Mouse (Mus musculus) ES-E14 (cell line): ENCODE data around the gene Cep162. TPM values are rescaled to one million over a fixed set of nuclear protein-coding genes. Genes with fewer than 3 reads are reported as not detected.

ENCODE experiments used
- DNase-seq: peaks from one replicate; pipeline ENCODE4 v3.0.0-alpha.2; 2013; ENCODE audit warnings: low read depth, low spot score
- H3K27ac ChIP-seq: 2 replicates; pipeline ENCODE4 v1.5.1; 2012; ENCODE audit warnings: low read depth, mild to moderate bottlenecking, low read length, moderate library complexity, mixed read lengths; ENCODE audit not compliant: poor library complexity, insufficient read depth, severe bottlenecking
- H3K36me3 ChIP-seq: 2 replicates; pipeline ENCODE4 v1.6.1; 2012; ENCODE audit warnings: mild to moderate bottlenecking, low read length, moderate library complexity, mixed read lengths; ENCODE audit not compliant: control insufficient read depth, poor library complexity, insufficient read depth, severe bottlenecking
- H3K4me1 ChIP-seq, 2 experiments: fragments of 150-350 bp in 1 of 2; sonication (generic) in 1 of 2; 2 replicates each; pipeline ENCODE4 v1.6.1; 2012; ENCODE audit warnings: low read length in 2 of 2, mild to moderate bottlenecking in 1 of 2, mixed read lengths in 1 of 2; ENCODE audit not compliant: control insufficient read depth in 2 of 2, insufficient read depth in 2 of 2, poor library complexity in 1 of 2
- H3K4me3 ChIP-seq, 2 experiments: fragments of 150-350 bp in 1 of 2; sonication (generic) in 1 of 2; 2 replicates each; pipeline ENCODE4 v1.5.1; 2012; ENCODE audit warnings: low read length in 2 of 2, low read depth in 1 of 2, mild to moderate bottlenecking in 1 of 2, mixed read lengths in 1 of 2; ENCODE audit not compliant: insufficient read depth in 1 of 2, poor library complexity in 1 of 2, severe bottlenecking in 1 of 2
- H3K9ac ChIP-seq: 2 replicates; pipeline ENCODE4 v1.6.1; 2012; ENCODE audit warnings: low read depth, mild to moderate bottlenecking, low read length, mixed read lengths; ENCODE audit not compliant: poor library complexity, insufficient read depth, severe bottlenecking
- H3K9me3 ChIP-seq: fragments of 150-350 bp; sonication (generic); 2 replicates; pipeline ENCODE4 v1.6.1; 2012; ENCODE audit warnings: low read depth, mild to moderate bottlenecking, low read length; ENCODE audit not compliant: control insufficient read depth, insufficient read depth
- CHD2 ChIP-seq: IDR thresholded peaks from 2 replicates; pipeline ENCODE4 v1.6.1; 2014; ENCODE audit warnings: mild to moderate bottlenecking, low read depth, low read length, inconsistent platforms
- HCFC1 ChIP-seq: IDR thresholded peaks from 2 replicates; pipeline ENCODE4 v1.6.1; 2012; ENCODE audit warnings: low read length, inconsistent platforms, borderline replicate concordance; ENCODE audit not compliant: insufficient read depth
- MAFK ChIP-seq: IDR thresholded peaks from 2 replicates; pipeline ENCODE4 v1.6.1; 2014; ENCODE audit warnings: mild to moderate bottlenecking, low read depth, low read length, inconsistent platforms; ENCODE audit not compliant: insufficient read depth
- ZC3H11A ChIP-seq: IDR thresholded peaks from 2 replicates; pipeline ENCODE4 v1.6.1; 2012; ENCODE audit warnings: low read depth, mild to moderate bottlenecking, inconsistent platforms, low read length, borderline replicate concordance
- ZNF384 ChIP-seq: IDR thresholded peaks from 2 replicates; pipeline ENCODE4 v1.6.1; 2012; ENCODE audit warnings: low read depth, low read length, inconsistent platforms
- in situ Hi-C, 2 experiments: fragments of 600-800 bp; cut with MboI; formaldehyde crosslinking; loops; one replicate each; pipeline ENCODE4 v1.15.1; 2025; ENCODE audit warnings: low sequenced_read_pairs in 2 of 2, inconsistent platforms in 1 of 2; ENCODE audit not compliant: unreplicated experiment in 2 of 2
- total RNA-seq: library from RNA; depleted of rRNA; stranded (reverse); fragments of 300-350 nt; gene quantifications from 2 replicates; pipeline ENCODE4 v1.2.3, GENCODE M21; 2012; rRNA removed

Cep162 gene
- total RNA-seq = 4.8 and 8.5 TPM in 2 replicates

DNA sequence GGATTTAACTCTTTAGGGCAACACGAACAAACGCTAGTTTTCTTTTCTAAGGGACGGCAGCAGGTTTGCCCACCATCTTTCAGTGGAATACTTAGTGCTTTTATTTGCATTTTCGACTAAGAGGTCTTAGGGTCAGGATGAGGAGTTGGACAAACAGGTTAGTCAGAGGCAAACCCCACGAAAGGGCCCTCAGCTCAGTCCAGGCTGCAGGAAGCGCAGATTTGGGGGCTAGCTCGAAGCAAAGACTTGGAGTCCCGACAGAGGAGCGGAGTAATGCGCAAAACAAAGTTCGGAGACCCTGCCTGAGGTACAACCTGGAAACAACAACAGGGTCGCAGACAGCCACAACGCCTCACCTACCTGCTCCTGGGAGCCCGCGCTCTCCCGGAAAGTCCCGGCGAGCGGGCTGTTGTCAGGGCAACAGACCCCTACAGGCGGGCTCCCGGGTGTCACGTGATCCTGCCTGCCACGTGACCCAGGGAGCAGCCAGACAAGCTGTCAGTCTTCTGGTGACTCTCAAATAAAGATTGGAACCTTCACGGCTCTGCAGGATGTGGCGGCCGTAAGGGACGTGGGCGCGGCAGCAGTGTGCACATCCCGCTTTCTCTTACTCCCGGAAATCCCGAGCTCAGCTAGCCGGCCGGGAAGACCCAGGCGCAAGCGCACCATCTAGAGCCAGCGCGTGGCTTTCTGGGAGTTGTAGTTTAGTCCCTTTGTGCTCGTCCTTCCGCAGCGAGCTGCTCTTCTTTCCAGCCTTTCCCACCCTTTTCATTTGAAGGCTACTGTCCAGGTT lies at the start of gene Cep162:
Cep162 (minus strand) TSS at position 634 of the 793 bp plus-strand sequence.
- H3K36me3 ChIP-seq = peaks cover 2% of the 10 kb centered on the region; the same call in 1 of the 2 replicates
- peak within 1 kb of the TSS; percentile 24; the same call in 1 of the 2 replicates for H3K27ac ChIP-seq
- peak; percentile 81 for DNase-seq
- H3K4me1 ChIP-seq = no peaks in the 10 kb centered on the region
- TF ChIP-seq ZNF384 = no peak
- TF ChIP-seq HCFC1 = peak; percentile 94
- TF ChIP-seq CHD2 = peak; percentile 17; the same call in 1 of the 2 replicates
- in situ Hi-C loops = no loop called here
- no peaks in the 10 kb centered on the region for H3K9me3 ChIP-seq
- peak within 1 kb of the TSS; percentile 62 to 89 for H3K4me3 ChIP-seq
- peak within 1 kb of the TSS; percentile 87 for H3K9ac ChIP-seq

DNA sequence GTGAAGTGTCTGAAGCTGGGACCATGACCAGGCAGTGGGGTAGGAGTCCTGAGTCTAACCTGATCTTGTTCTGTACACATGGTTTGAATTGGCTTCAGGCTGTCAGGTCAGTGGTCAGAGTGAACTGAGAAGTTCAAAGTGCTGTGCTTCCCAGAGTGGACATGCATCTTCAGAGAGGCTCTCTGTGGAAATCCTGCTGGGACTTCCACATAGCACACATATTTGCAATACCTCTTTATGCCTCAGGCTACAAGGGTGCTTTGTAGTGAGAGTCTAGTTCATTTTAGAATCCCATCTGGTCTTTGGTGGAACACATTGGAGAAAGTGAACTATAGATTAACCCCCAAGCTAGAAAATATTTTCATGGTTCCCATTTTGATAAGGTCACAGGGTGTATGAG lies 47.9 kb upstream of the Cep162 start:
- Histone ChIP-seq H3K4me3 (no peak overlapping the region), H3K9ac (no peak overlapping the region), H3K36me3 (no peaks in the 10 kb centered on the region), H3K4me1 (no peaks in the 10 kb centered on the region), H3K27ac (no peak overlapping the region), H3K9me3 (no peaks in the 10 kb centered on the region)
- TF ChIP-seq ZC3H11A (no peak), MAFK (no peak)
- DNase-seq = no peak
- in situ Hi-C loops = no loop called here

DNA sequence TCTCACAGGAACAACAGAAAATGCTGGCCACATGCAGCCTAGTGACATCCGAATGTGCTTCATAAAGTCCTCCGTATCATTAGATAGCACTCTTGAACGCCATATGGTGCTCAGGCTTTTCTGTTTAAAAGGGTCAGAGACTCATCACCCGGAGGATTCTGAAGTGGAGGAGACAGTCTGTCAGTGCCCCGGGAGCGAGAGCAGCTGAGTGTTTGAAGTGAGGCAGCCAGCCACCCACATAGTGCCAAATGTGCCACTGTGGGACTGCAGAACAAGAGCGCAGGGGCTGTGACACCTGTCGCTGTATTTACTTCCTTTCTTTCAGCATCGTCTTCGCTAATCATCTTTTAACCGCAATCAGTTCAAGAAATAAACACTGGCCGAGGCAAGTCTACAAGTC lies 43.6 kb upstream of the Cep162 start:
- Histone ChIP-seq H3K4me1 (no peaks in the 10 kb centered on the region), H3K9me3 (no peaks in the 10 kb centered on the region), H3K9ac (no peak overlapping the region), H3K36me3 (no peaks in the 10 kb centered on the region), H3K4me3 (no peak overlapping the region), H3K27ac (no peak overlapping the region)
- in situ Hi-C loops = no loop called here
- no peak for TF ChIP-seq ZNF384
- no peak for TF ChIP-seq CHD2
- TF ChIP-seq HCFC1 = no peak
- no peak for TF ChIP-seq ZC3H11A
- TF ChIP-seq MAFK = no peak
- DNase-seq = no peak

DNA sequence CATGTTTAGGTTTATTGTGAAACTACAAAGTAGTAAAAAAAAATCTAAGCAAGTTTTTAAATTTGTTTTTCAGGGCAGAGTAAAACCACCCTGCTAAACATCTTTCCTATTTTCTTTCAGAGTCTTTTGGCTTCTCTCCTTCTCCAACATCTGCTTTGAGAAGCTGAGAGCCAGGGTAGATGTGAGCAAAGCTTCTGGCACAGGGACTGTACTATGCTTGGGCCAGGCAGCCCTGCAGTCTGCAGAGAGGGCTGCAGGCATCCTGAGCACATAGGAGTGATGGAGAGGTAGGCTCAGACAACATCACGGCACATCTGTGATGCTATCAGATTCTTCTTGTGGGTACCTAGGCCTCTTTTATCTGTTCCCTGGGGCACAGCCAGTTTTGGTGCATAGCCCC lies 42.2 kb upstream of the Cep162 start:
- H3K4me1 ChIP-seq = no peaks in the 10 kb centered on the region
- no peak overlapping the region for H3K4me3 ChIP-seq
- TF ChIP-seq HCFC1 (no peak), ZC3H11A (no peak), MAFK (no peak), CHD2 (no peak), ZNF384 (no peak)
- no peaks in the 10 kb centered on the region for H3K9me3 ChIP-seq
- no peak overlapping the region for H3K27ac ChIP-seq
- no peaks in the 10 kb centered on the region for H3K36me3 ChIP-seq
- DNase-seq = no peak
- in situ Hi-C loops = no loop called here
- no peak overlapping the region for H3K9ac ChIP-seq

DNA sequence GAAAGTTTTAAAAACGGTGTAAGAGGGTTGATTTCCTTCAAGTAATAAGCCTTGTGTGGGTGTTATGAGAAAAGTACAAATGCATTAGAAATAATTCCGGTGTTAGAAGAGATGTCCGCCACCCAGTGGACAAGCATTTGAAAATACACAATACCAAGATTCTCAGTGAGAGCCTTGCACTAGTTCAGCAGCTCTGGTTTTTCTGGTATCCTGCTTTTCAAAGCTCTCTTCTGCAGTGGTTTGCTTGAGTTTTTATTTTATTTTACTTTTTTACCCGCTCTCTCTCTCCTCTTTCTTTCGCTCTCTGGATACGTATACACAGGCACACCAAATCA lies 327 bp upstream of the Cep162 start:
- in situ Hi-C loops = no loop called here
- H3K9ac ChIP-seq = no peak overlapping the region
- peak overlapping the region; percentile 62 to 89 for H3K4me3 ChIP-seq

More for the DNA sequence above, 327 bp upstream of the Cep162 start:
- Histone ChIP-seq H3K9me3 (no peaks in the 10 kb centered on the region), H3K36me3 (peaks cover 2% of the 10 kb centered on the region; the same call in 1 of the 2 replicates), H3K27ac (no peak overlapping the region), H3K4me1 (no peaks in the 10 kb centered on the region)
- DNase-seq = no peak
- TF ChIP-seq CHD2 (no peak), ZNF384 (no peak), HCFC1 (no peak), ZC3H11A (no peak), MAFK (no peak)
